Mouse (Mus musculus): ENCODE measurements at regions not wholly inside any gene's neighbourhood (a gene's known extent, or its start where the extent isn't known, plus 50 kb on each side); places are given as distances from the start of the nearest gene placed in this dataset.
"Not testable (repeated sequence)": the region's sequence is repeated elsewhere in the genome, so short reads cannot be mapped to it uniquely, and the experiment has no call there.

DNA sequence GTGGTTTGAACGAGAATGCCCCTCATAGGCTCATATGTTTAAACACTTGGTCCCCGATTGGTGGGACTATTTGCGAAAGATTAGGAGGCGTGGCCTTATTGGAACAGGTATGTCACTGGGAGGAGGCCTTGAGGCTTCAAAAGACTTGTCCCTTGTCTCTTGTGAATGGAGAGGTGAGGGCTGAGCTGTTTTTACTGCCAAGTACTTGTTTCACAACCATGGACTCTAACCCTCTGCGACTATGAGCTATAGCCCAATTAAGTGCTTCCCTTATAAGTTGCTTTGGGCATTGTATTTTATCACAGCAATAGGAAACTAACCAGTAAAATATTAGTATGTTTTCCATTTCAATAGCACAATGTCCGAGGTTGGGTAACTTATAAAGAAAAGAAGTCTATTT, 511.7 kb downstream of the Bnc2 start:
- Histone ChIP-seq H3K4me1 (ENCODE audit: control insufficient read depth, insufficient read depth, low read length) (no peaks in the 10 kb centered on the region), H3K9me3 (replicated peaks; ENCODE audit: control insufficient read depth, low read length) (no peaks in the 10 kb centered on the region), H3K27ac (ENCODE audit: low read depth, low read length) (no peak overlapping the region), H3K27me3 (ENCODE audit: control insufficient read depth, insufficient read depth, low read length) (no peaks in the 10 kb centered on the region), H3K4me2 (no peak overlapping the region), H3K9ac (ENCODE audit: low read depth, low read length) (no peak overlapping the region), H3K4me3 (ENCODE audit: low read depth, low read length) (no peak overlapping the region), H3K36me3 (ENCODE audit: control insufficient read depth, insufficient read depth, low read length) (no peaks in the 10 kb centered on the region)
- WGBS (ENCODE audit: insufficient replicate concordance) = 82% methylated on average over 6 of the region's 6 CpGs
- ATAC-seq (replicated peaks; ENCODE audit: insufficient number of reproducible peaks, low FRiP score, low TSS enrichment) = no peak

DNA sequence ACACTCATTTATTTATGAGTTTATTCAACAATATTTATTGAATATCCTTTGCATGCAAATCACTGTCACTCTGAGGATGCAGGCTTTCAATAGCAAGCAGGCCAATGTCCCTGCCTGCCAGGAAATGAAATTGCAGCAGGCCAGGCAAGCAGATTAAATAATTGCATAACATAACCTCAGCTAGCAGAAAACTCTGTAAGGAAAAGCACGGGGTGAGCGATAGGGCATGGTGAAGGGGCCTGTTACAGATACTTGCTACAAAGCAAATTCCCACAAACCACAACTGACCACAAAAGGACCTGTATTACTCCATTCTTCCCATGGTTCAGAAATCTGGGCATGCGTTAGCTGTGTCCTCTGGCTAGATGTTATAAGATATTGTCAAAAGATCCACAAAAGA, 509.8 kb downstream of the Bnc2 start:
- Histone ChIP-seq H3K4me3 (ENCODE audit: low read depth, low read length) (no peak overlapping the region), H3K27me3 (ENCODE audit: control insufficient read depth, insufficient read depth, low read length) (no peaks in the 10 kb centered on the region), H3K9me3 (replicated peaks; ENCODE audit: control insufficient read depth, low read length) (no peaks in the 10 kb centered on the region), H3K4me2 (no peak overlapping the region), H3K9ac (ENCODE audit: low read depth, low read length) (no peak overlapping the region), H3K36me3 (ENCODE audit: control insufficient read depth, insufficient read depth, low read length) (no peaks in the 10 kb centered on the region), H3K4me1 (ENCODE audit: control insufficient read depth, insufficient read depth, low read length) (no peaks in the 10 kb centered on the region), H3K27ac (ENCODE audit: low read depth, low read length) (no peak overlapping the region)
- ATAC-seq (replicated peaks; ENCODE audit: insufficient number of reproducible peaks, low FRiP score, low TSS enrichment) = no peak
- 91% methylated on average over 3 of the region's 3 CpGs for WGBS (ENCODE audit: insufficient replicate concordance)

DNA sequence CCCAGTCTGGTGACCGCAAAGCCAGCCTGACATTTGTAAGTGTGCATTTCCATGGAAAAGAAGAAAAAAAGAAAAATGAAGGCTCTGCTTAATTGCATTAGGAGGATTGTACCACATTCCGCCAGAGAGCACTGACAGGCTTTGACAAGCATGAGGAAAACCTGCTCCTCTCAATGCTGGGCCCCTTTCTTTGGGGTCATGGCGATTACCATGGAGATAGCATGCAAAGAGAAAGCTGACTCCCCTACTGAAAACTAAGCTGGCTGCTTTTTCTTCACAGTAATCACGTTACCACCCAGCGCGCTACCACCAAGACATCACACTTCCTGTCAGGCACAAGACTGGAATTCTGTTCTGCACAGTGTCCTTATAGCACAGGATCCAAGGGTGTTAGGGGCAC, 502.2 kb downstream of the Bnc2 start:
- 34% methylated on average over 6 of the region's 6 CpGs for WGBS (ENCODE audit: insufficient replicate concordance)
- no peak overlapping the region for H3K4me3 ChIP-seq (ENCODE audit: low read depth, low read length)
- peaks cover 4% of the 10 kb centered on the region for H3K4me1 ChIP-seq (ENCODE audit: control insufficient read depth, insufficient read depth, low read length)
- H3K9ac ChIP-seq (ENCODE audit: low read depth, low read length) = no peak overlapping the region
- H3K36me3 ChIP-seq (ENCODE audit: control insufficient read depth, insufficient read depth, low read length) = no peaks in the 10 kb centered on the region
- no peak for ATAC-seq (replicated peaks; ENCODE audit: insufficient number of reproducible peaks, low FRiP score, low TSS enrichment)
- H3K4me2 ChIP-seq = no peak overlapping the region; the same call in 1 of the 2 replicates
- no peaks in the 10 kb centered on the region for H3K27me3 ChIP-seq (ENCODE audit: control insufficient read depth, insufficient read depth, low read length)
- no peaks in the 10 kb centered on the region for H3K9me3 ChIP-seq (replicated peaks; ENCODE audit: control insufficient read depth, low read length)
- H3K27ac ChIP-seq (ENCODE audit: low read depth, low read length) = no peak overlapping the region

DNA sequence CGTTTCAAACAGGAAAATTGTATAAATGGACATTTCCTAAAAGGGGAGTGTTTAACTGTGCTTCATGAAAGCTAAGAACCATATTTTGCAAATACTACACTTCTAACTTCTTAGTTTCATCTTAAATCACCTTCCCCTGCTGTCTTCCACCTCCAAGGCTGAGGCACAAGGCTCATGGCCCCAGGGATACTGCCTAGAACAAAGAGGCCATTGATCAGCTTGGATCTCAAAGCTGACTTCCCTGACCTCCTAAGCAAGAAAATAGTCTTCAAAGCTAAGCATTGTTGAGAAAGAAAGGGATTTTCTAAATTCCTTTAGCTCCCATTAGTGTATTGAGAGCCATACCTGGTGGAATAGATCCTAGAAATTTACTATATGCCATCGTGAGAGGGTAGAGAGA, 501.6 kb downstream of the Bnc2 start:
- Histone ChIP-seq H3K27me3 (ENCODE audit: control insufficient read depth, insufficient read depth, low read length) (no peaks in the 10 kb centered on the region), H3K4me2 (no peak overlapping the region), H3K9me3 (replicated peaks; ENCODE audit: control insufficient read depth, low read length) (no peaks in the 10 kb centered on the region), H3K27ac (ENCODE audit: low read depth, low read length) (no peak overlapping the region), H3K36me3 (ENCODE audit: control insufficient read depth, insufficient read depth, low read length) (no peaks in the 10 kb centered on the region), H3K9ac (ENCODE audit: low read depth, low read length) (no peak overlapping the region), H3K4me3 (ENCODE audit: low read depth, low read length) (no peak overlapping the region), H3K4me1 (ENCODE audit: control insufficient read depth, insufficient read depth, low read length) (peaks cover 4% of the 10 kb centered on the region)
- WGBS (ENCODE audit: insufficient replicate concordance) = 74% methylated on average over 2 of the region's 2 CpGs
- ATAC-seq (replicated peaks; ENCODE audit: insufficient number of reproducible peaks, low FRiP score, low TSS enrichment) = no peak

DNA sequence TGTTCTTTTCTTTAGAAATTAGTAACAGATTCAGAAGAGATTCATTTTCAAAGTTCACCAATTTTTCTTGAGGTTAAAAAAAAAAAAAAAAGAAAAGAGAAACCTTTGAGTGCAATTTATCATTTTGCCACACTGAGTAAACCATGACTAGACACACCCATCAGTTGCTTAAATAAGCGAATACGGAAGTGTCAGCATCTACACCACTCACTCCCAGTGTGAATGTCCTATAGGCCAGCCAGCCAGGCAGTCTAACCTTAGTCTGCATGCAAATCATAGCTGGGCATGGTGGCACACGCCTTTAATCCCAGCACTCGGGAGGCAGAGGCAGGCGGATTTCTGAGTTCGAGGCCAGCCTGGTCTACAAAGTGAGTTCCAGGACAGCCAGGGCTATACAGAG, 498.6 kb downstream of the Bnc2 start:
- not testable (repeated sequence) for H3K4me2 ChIP-seq; H3K4me3 ChIP-seq (ENCODE audit: low read depth, low read length); H3K27me3 ChIP-seq (ENCODE audit: control insufficient read depth, insufficient read depth, low read length); H3K9me3 ChIP-seq (replicated peaks; ENCODE audit: control insufficient read depth, low read length); H3K36me3 ChIP-seq (ENCODE audit: control insufficient read depth, insufficient read depth, low read length); H3K4me1 ChIP-seq (ENCODE audit: control insufficient read depth, insufficient read depth, low read length); H3K27ac ChIP-seq (ENCODE audit: low read depth, low read length); H3K9ac ChIP-seq (ENCODE audit: low read depth, low read length); ATAC-seq (replicated peaks; ENCODE audit: insufficient number of reproducible peaks, low FRiP score, low TSS enrichment)
- WGBS (ENCODE audit: insufficient replicate concordance) = 79% methylated on average over 6 of the region's 6 CpGs

DNA sequence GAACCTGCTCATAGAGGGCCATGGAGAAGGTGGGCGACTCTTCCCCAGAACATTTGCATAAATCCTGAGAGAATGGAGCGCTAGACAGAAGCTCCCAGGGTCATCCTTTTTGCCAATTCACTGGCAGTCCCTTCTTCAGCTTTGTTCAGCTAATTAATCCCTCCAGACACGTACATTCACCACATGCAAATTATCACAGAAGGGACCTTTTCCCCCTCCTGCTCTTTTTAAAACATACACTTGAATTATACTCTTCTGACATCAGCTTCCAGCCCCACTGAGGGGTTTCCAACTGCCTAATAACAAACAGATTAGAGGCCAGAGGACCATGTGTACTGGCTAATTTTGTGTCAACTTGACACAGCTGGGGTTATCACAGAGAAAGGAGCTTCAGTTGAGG, 497.2 kb downstream of the Bnc2 start:
- WGBS (ENCODE audit: insufficient replicate concordance) = 61% methylated on average over 3 of the region's 3 CpGs
- H3K36me3 ChIP-seq (ENCODE audit: control insufficient read depth, insufficient read depth, low read length) = no peaks in the 10 kb centered on the region

DNA sequence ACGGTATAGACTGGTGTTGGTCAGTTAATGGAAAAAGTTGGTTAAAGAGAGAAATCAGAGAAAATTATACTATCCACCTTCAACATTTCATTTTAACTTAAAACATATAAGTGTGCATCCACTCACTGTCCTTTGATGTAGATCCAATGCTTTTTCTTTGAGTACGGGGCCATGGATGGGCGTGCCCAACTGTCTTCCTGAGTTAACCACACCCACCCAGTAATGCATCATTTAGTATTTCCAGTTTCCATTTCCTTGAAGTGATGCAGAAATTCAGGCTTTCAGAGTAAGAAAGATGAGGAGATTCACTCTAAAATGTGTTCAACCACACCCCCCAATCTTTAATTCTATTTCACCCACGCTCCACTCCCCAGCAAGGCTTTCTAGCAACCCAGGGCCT, 490.6 kb downstream of the Bnc2 start:
- H3K4me2 ChIP-seq = no peak overlapping the region
- ATAC-seq (replicated peaks; ENCODE audit: insufficient number of reproducible peaks, low FRiP score, low TSS enrichment) = no peak

More for the DNA sequence above, 497.2 kb downstream of the Bnc2 start:
- peaks cover 3% of the 10 kb centered on the region for H3K4me1 ChIP-seq (ENCODE audit: control insufficient read depth, insufficient read depth, low read length)
- H3K4me3 ChIP-seq (ENCODE audit: low read depth, low read length) = no peak overlapping the region
- no peak overlapping the region for H3K4me2 ChIP-seq
- no peaks in the 10 kb centered on the region for H3K27me3 ChIP-seq (ENCODE audit: control insufficient read depth, insufficient read depth, low read length)
- no peak for ATAC-seq (replicated peaks; ENCODE audit: insufficient number of reproducible peaks, low FRiP score, low TSS enrichment)
- H3K27ac ChIP-seq (ENCODE audit: low read depth, low read length) = no peak overlapping the region
- H3K9me3 ChIP-seq (replicated peaks; ENCODE audit: control insufficient read depth, low read length) = no peaks in the 10 kb centered on the region
- H3K9ac ChIP-seq (ENCODE audit: low read depth, low read length) = no peak overlapping the region

DNA sequence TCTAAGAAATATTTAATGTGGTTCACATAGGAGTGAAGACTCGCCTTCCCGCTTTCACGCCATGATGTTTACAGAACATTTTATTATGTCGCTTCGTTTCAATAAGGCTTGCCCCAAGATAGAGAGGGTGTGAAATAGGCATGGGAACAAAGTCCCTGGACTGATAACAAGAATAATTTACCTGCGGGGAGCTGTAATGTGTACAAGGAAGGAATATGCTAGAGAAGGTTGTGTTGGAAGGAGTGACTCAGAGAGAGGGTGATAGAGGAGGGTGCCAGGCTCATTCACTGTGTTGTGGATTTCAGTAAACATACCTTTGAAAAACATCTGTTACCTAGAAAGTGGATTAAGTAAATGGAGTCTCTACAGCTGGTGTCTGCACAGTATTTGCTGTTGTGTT, 490.2 kb downstream of the Bnc2 start:
- Histone ChIP-seq H3K27ac (ENCODE audit: low read depth, low read length) (no peak overlapping the region), H3K4me3 (ENCODE audit: low read depth, low read length) (no peak overlapping the region), H3K4me2 (no peak overlapping the region), H3K4me1 (ENCODE audit: control insufficient read depth, insufficient read depth, low read length) (no peaks in the 10 kb centered on the region; the same call in 1 of the 2 replicates), H3K9ac (ENCODE audit: low read depth, low read length) (no peak overlapping the region), H3K36me3 (ENCODE audit: control insufficient read depth, insufficient read depth, low read length) (no peaks in the 10 kb centered on the region), H3K9me3 (replicated peaks; ENCODE audit: control insufficient read depth, low read length) (no peaks in the 10 kb centered on the region), H3K27me3 (ENCODE audit: control insufficient read depth, insufficient read depth, low read length) (no peaks in the 10 kb centered on the region)
- ATAC-seq (replicated peaks; ENCODE audit: insufficient number of reproducible peaks, low FRiP score, low TSS enrichment) = no peak
- 81% methylated on average over 6 of the region's 6 CpGs for WGBS (ENCODE audit: insufficient replicate concordance)

More for the DNA sequence above, 490.6 kb downstream of the Bnc2 start:
- H3K4me3 ChIP-seq (ENCODE audit: low read depth, low read length) = no peak overlapping the region
- no peaks in the 10 kb centered on the region for H3K27me3 ChIP-seq (ENCODE audit: control insufficient read depth, insufficient read depth, low read length)
- H3K27ac ChIP-seq (ENCODE audit: low read depth, low read length) = no peak overlapping the region
- no peaks in the 10 kb centered on the region for H3K36me3 ChIP-seq (ENCODE audit: control insufficient read depth, insufficient read depth, low read length)
- H3K4me1 ChIP-seq (ENCODE audit: control insufficient read depth, insufficient read depth, low read length) = no peaks in the 10 kb centered on the region; the same call in 1 of the 2 replicates
- H3K9ac ChIP-seq (ENCODE audit: low read depth, low read length) = no peak overlapping the region
- H3K9me3 ChIP-seq (replicated peaks; ENCODE audit: control insufficient read depth, low read length) = no peaks in the 10 kb centered on the region
- 87% methylated on average over 4 of the region's 4 CpGs for WGBS (ENCODE audit: insufficient replicate concordance)

DNA sequence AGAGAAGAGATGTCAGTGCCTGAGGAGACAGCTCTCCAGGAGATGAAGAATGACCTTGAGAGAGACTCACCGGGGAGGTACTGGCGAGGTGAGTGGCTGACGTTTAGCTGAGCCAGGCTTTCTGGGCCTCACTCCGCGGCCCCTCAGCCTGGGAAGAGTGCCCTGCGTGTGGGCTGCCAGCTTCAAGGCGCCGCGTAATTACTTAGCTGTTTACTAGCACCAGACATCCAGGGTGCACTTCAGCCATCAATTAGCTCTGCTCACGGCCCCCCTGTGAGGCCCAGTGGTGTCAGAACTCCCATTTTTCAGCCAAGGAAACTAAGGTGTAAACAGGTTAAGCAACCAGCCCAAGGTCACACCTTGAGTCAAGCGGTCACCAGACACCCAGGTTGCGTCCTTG, 485.8 kb downstream of the Bnc2 start:
- WGBS (ENCODE audit: insufficient replicate concordance) = 67% methylated on average over 12 of the region's 12 CpGs
- no peak for ATAC-seq (replicated peaks; ENCODE audit: insufficient number of reproducible peaks, low FRiP score, low TSS enrichment)

More for the DNA sequence above, 485.8 kb downstream of the Bnc2 start:
- H3K4me3 ChIP-seq (ENCODE audit: low read depth, low read length) = no peak overlapping the region
- no peaks in the 10 kb centered on the region for H3K27me3 ChIP-seq (ENCODE audit: control insufficient read depth, insufficient read depth, low read length)
- H3K9me3 ChIP-seq (replicated peaks; ENCODE audit: control insufficient read depth, low read length) = no peaks in the 10 kb centered on the region
- no peak overlapping the region for H3K9ac ChIP-seq (ENCODE audit: low read depth, low read length)
- no peak overlapping the region for H3K27ac ChIP-seq (ENCODE audit: low read depth, low read length)
- no peaks in the 10 kb centered on the region for H3K4me1 ChIP-seq (ENCODE audit: control insufficient read depth, insufficient read depth, low read length)
- no peaks in the 10 kb centered on the region for H3K36me3 ChIP-seq (ENCODE audit: control insufficient read depth, insufficient read depth, low read length)
- H3K4me2 ChIP-seq = no peak overlapping the region
